Mouse (Mus musculus): Measurements from ENCODE around the gene Ssb. TPM values are rescaled to one million over a fixed set of nuclear protein-coding genes. Genes with fewer than 3 reads are reported as not detected.

Gene Ssb
- 355 and 373 TPM in 2 replicates for polyA plus RNA-seq (2016; fragmentation: Nextera tagmentation; extraction: Ambion mirVana)

DNA sequence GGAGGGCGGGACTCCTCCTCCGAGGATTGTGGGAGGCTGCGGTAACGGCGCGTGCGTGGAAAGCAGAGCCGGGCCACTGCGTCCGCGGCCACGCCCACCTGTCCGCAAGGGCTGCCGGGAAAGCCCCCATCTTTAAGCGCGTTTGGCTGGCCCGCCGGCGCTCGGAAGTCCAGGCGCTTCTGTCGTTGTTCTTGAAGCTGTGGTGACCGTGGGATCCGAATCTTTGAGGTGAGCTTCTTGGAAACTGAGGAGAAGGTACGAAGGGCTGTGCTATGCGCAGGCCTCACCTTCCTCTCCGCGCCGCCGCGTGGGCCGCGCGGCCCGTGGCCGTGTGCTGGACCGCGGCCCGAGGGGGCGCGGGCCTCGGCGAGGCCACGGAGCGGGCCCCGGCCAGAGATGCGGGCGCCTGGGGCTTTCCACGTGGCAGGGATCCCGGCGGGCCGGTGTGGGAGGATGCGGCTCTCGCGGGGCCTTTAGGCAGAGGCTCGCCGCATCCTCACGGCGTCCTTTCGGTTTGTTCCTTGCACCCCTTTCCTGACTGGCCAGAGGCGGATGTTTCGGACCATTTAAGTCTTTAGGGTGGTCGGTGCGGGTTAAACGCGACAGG lies at the start of gene Ssb:
Gene Ssb, plus strand, starts transcription at position 78 of the 607 bp plus-strand sequence.
- WGBS = under 1% methylated on average over 66 of the region's 66 CpGs
- peak; percentile 96 for ATAC-seq (ENCODE audit: low FRiP score, low read depth)
- Histone ChIP-seq H3K36me3 (no peaks in the 10 kb centered on the region), H3K4me1 (peaks cover 7% of the 10 kb centered on the region), H3K4me2 (replicated peaks) (peak within 1 kb of the TSS; percentile 90), H3K9me3 (no peaks in the 10 kb centered on the region), H3K27ac (peak within 1 kb of the TSS; percentile 77; the same call in 1 of the 2 replicates), H3K9ac (peak within 1 kb of the TSS; percentile 99), H3K27me3 (replicated peaks) (no peaks in the 10 kb centered on the region), H3K4me3 (peak within 1 kb of the TSS; percentile 96)

GRCm38 (mm10) chr2:69816575-69816974 lies 44.8 kb upstream of the Ssb start:
- ATAC-seq (ENCODE audit: low FRiP score, low read depth) = no peak
- Histone ChIP-seq H3K36me3 (no peaks in the 10 kb centered on the region), H3K4me3 (no peak overlapping the region), H3K9me3 (no peaks in the 10 kb centered on the region), H3K27ac (no peak overlapping the region), H3K9ac (no peak overlapping the region), H3K4me2 (replicated peaks) (no peak overlapping the region), H3K27me3 (replicated peaks) (no peaks in the 10 kb centered on the region), H3K4me1 (no peaks in the 10 kb centered on the region)
- 90% methylated on average over 5 of the region's 5 CpGs for WGBS

DNA sequence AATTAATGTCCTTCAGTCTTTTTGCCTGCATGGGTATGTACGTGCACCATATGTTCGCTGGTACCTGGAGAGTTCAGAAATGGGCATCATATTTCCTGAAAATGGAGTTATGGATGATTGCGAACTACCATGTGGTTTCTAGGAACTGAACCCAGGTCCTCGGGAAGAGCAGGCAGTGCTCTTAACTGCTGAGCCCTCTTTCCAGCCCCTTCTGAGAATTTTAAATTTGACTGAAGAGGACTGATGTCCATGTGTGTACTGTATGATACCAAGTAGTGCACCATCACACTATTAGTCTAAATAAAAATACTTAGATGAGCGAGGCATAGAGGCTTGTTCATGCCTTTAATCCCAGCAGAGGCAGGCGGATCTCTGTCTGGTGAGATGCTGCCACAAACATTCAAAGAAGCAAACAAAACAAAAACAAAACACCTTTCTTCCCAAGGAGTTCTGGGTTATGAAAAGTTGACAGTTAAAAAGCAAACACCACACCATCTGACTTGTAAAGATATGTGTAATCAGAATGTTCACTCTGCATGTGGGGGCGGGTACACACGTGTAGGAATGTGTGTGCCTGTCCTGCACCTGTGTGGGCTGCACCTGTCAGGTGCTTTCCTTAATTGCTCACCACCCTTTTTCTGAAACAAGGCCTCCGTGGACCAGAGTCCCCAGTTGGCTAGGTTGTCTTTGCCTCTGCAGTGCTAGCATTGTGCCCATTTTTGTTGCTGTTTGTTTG lies 42.8 kb upstream of the Ssb start:
- Histone ChIP-seq H3K9me3 (no peaks in the 10 kb centered on the region), H3K27me3 (replicated peaks) (no peaks in the 10 kb centered on the region), H3K27ac (no peak overlapping the region), H3K36me3 (no peaks in the 10 kb centered on the region), H3K4me3 (no peak overlapping the region), H3K4me2 (replicated peaks) (no peak overlapping the region), H3K9ac (no peak overlapping the region), H3K4me1 (no peaks in the 10 kb centered on the region)
- ATAC-seq (ENCODE audit: low FRiP score, low read depth) = no peak
- WGBS = 83% methylated on average over 9 of the region's 9 CpGs

DNA sequence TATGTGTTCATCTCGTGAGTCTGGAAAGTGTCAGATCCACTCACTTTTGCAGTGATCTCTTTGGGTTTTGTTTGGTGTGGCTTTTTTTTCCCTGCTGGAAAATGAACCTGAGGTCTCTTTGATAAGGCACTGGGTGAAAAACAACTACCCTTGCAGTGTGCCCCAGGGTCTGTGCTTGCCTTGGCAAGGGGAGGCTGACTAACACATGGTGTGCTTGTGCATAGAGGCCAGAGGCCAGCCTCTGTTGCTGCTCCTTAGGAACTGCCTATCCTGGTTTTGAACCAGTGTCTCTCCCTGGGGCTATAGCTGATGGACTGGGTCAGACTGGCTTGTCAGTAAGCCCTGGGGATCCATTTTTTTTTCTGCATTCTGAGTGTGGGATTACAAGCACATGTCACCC lies 41.2 kb upstream of the Ssb start:
- ATAC-seq (ENCODE audit: low FRiP score, low read depth) = no peak
- Histone ChIP-seq H3K27ac (no peak overlapping the region), H3K4me2 (replicated peaks) (no peak overlapping the region), H3K36me3 (no peaks in the 10 kb centered on the region), H3K9me3 (no peaks in the 10 kb centered on the region), H3K4me3 (no peak overlapping the region), H3K4me1 (peaks cover 12% of the 10 kb centered on the region; the same call in 1 of the 2 replicates), H3K9ac (no peak overlapping the region), H3K27me3 (replicated peaks) (no peaks in the 10 kb centered on the region)
- 77% methylated on average over 1 of the region's 1 CpGs for WGBS

DNA sequence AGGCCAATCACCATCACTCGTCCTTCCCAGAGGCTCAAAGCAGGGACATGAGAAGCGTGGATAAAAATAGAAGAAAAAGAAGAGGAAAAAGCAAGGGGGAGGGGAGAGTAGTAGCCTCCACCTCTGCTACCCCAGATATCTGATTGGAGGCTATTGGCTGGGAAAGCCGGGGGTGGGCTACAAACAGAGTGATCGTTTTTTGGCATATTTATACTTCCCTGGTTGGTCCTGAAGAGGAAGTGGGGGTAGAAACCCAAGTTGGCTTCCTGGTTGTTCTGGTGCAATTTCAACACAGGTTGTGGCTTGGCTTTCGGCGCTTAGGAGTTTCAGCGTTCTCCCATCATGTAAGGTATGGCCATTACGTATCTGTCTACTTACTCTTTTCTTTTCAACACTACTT lies 39.7 kb upstream of the Ssb start, which contains the start of gene Klhl23:
Gene Klhl23, plus strand, starts transcription at position 234 of the 400 bp plus-strand sequence.
- Histone ChIP-seq H3K4me3 (peak within 1 kb of the TSS; percentile 93), H3K4me2 (replicated peaks) (peak within 1 kb of the TSS; percentile 83), H3K27ac (peak within 1 kb of the TSS; percentile 79), H3K4me1 (peaks cover 12% of the 10 kb centered on the region; the same call in 1 of the 2 replicates), H3K27me3 (replicated peaks) (no peaks in the 10 kb centered on the region), H3K9me3 (no peaks in the 10 kb centered on the region), H3K9ac (peak within 1 kb of the TSS; percentile 91), H3K36me3 (no peaks in the 10 kb centered on the region)
- ATAC-seq (ENCODE audit: low FRiP score, low read depth) = no peak
- WGBS = 30% methylated on average over 8 of the region's 8 CpGs

DNA sequence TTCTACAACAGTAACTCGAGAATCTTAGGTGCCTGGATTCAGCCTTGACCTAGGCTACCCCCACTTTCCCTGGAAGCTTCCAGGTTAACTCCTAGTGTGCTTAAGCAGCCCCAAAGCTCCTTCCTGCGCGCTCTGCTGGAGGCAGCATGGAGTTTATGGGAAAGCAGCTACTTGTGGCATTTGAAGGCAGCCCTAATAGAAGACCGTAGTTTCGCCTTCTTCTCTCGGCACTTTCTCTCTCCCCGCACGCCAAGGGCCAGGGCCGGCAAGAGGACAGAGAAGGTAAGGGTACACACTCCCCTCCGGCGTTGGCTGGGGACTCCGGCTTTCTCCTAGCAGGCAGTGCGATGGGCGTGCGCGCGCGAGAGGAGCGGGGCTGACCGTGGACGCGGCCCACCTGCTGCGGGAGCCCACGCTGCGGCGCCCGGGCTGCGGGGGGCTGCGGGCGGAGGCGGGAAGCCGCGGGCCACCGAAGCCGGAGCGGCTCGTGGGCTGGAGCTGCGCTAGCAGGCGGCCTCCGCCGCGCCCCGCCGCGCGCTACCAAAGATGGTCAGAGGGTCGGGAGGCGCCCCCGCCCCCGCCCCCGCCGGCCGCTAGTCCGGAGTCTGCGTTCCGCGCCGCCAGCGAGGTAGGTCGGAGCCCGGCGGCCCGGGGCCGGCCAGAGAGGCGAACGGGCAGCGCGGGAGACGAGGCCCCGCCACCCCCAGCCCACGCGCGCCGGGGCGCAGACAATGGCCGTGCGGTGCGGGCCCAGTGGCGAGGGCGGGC lies 38.8 kb upstream of the Ssb start:
- H3K27ac ChIP-seq = peak overlapping the region; percentile 79
- peak overlapping the region; percentile 91 for H3K9ac ChIP-seq
- no peaks in the 10 kb centered on the region for H3K36me3 ChIP-seq
- WGBS = under 1% methylated on average over 79 of the region's 80 CpGs
- H3K9me3 ChIP-seq = no peaks in the 10 kb centered on the region
- H3K4me1 ChIP-seq = peaks cover 12% of the 10 kb centered on the region; the same call in 1 of the 2 replicates
- H3K27me3 ChIP-seq (replicated peaks) = no peaks in the 10 kb centered on the region
- H3K4me2 ChIP-seq (replicated peaks) = peak overlapping the region; percentile 83
- peak overlapping the region; percentile 93 for H3K4me3 ChIP-seq
- peak; percentile 81 for ATAC-seq (ENCODE audit: low FRiP score, low read depth)

GRCm38 (mm10) chr2:69823129-69823677 lies 38.2 kb upstream of the Ssb start:
- no peaks in the 10 kb centered on the region for H3K9me3 ChIP-seq
- H3K9ac ChIP-seq = peak overlapping the region; percentile 91
- peak overlapping the region; percentile 79 for H3K27ac ChIP-seq
- peaks cover 12% of the 10 kb centered on the region; the same call in 1 of the 2 replicates for H3K4me1 ChIP-seq
- peak overlapping the region; percentile 93 for H3K4me3 ChIP-seq
- 3% methylated on average over 45 of the region's 45 CpGs for WGBS
- H3K4me2 ChIP-seq (replicated peaks) = peak overlapping the region; percentile 83
- no peaks in the 10 kb centered on the region for H3K27me3 ChIP-seq (replicated peaks)
- H3K36me3 ChIP-seq = no peaks in the 10 kb centered on the region
- ATAC-seq (ENCODE audit: low FRiP score, low read depth) = peak; percentile 81

DNA sequence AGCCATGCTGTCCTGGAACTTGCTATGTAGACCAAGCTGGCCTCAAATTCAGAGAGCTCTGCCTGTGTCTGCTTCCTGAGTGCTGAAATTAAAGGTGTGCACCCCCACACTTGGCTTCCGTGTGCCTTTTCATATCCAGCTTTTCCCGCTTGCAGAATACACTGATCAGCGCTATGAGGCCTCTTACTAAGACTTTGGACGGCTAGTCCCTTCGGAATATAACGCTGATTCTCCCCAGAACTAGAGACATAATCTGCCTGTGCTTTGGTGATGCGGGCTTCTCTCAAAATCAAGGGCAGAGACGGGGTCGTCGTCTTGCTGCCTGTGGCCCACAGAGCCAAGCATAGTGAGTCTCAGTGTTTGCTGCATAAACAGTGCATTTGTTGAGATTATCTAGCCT lies 35.5 kb upstream of the Ssb start:
- peaks cover 6% of the 10 kb centered on the region for H3K36me3 ChIP-seq
- H3K9ac ChIP-seq = no peak overlapping the region
- no peak overlapping the region for H3K4me2 ChIP-seq (replicated peaks)
- H3K4me3 ChIP-seq = no peak overlapping the region
- H3K27me3 ChIP-seq (replicated peaks) = no peaks in the 10 kb centered on the region
- no peak overlapping the region for H3K27ac ChIP-seq
- H3K4me1 ChIP-seq = peaks cover 12% of the 10 kb centered on the region; the same call in 1 of the 2 replicates
- WGBS = 87% methylated on average over 10 of the region's 10 CpGs
- no peaks in the 10 kb centered on the region for H3K9me3 ChIP-seq
- no peak for ATAC-seq (ENCODE audit: low FRiP score, low read depth)

GRCm38 (mm10) chr2:69826380-69826779 lies 35.0 kb upstream of the Ssb start:
- 65% methylated on average over 2 of the region's 2 CpGs for WGBS
- H3K4me2 ChIP-seq (replicated peaks) = no peak overlapping the region
- peaks cover 6% of the 10 kb centered on the region for H3K36me3 ChIP-seq
- no peak for ATAC-seq (ENCODE audit: low FRiP score, low read depth)
- no peak overlapping the region for H3K4me3 ChIP-seq
- peaks cover 12% of the 10 kb centered on the region; the same call in 1 of the 2 replicates for H3K4me1 ChIP-seq
- no peak overlapping the region for H3K27ac ChIP-seq
- H3K9me3 ChIP-seq = no peaks in the 10 kb centered on the region
- H3K9ac ChIP-seq = no peak overlapping the region
- no peaks in the 10 kb centered on the region for H3K27me3 ChIP-seq (replicated peaks)

DNA sequence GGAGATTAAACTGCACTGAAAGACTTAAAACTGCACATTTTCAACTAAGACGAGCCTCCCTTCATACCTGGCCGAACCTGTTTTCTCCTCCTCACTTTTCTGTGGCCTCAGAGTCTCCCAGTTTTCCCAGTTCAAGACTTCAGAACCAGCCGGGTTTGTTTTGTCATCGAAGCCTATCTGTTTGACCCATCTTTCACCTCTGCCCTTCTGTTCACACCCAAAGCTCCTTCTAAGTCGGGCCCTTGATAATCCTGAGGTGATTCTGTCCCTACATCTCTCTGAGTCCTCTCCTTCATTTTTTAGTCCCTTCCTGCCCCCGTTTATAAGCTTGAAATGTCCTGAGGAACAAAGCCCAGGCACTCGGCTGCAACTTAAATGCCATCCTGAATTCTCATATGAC lies 33.3 kb upstream of the Ssb start:
- Histone ChIP-seq H3K27me3 (replicated peaks) (no peaks in the 10 kb centered on the region), H3K27ac (no peak overlapping the region), H3K9ac (no peak overlapping the region), H3K4me1 (peaks cover 12% of the 10 kb centered on the region; the same call in 1 of the 2 replicates), H3K36me3 (peaks cover 11% of the 10 kb centered on the region), H3K9me3 (no peaks in the 10 kb centered on the region), H3K4me2 (replicated peaks) (no peak overlapping the region), H3K4me3 (no peak overlapping the region)
- WGBS = 54% methylated on average over 7 of the region's 7 CpGs
- ATAC-seq (ENCODE audit: low FRiP score, low read depth) = no peak

DNA sequence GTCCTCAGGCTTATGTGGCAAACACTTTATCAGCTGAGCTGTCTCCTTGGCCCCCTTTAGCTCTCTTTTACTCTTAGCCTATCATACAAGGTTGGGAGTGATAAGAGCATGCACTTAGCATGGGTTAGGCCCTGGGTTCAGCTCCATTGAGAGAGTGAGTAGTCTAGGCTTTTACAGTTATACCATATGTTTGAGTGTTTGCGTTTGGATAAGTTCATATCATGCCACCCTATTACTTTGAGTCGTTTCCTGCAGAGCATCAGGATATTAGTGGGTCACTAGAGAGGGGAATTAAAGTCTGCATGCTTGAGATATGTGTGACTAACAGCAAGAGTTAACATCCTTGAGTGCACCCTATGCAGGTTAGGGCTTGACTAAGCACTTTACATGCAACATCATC lies 31.7 kb upstream of the Ssb start:
- Histone ChIP-seq H3K4me2 (replicated peaks) (no peak overlapping the region), H3K4me3 (no peak overlapping the region), H3K27ac (no peak overlapping the region), H3K27me3 (replicated peaks) (no peaks in the 10 kb centered on the region), H3K4me1 (peaks cover 1% of the 10 kb centered on the region; the same call in 1 of the 2 replicates), H3K36me3 (peaks cover 25% of the 10 kb centered on the region), H3K9me3 (no peaks in the 10 kb centered on the region), H3K9ac (no peak overlapping the region)
- no peak for ATAC-seq (ENCODE audit: low FRiP score, low read depth)
- WGBS = 93% methylated on average over 2 of the region's 2 CpGs

- H3K27ac ChIP-seq = no peak overlapping the region
- no peaks in the 10 kb centered on the region for H3K9me3 ChIP-seq
- H3K9ac ChIP-seq = no peak overlapping the region
- no peak overlapping the region for H3K4me2 ChIP-seq (replicated peaks)
- 87% methylated on average over 8 of the region's 8 CpGs for WGBS
- peaks cover 25% of the 10 kb centered on the region for H3K36me3 ChIP-seq
- no peaks in the 10 kb centered on the region for H3K27me3 ChIP-seq (replicated peaks)
- H3K4me1 ChIP-seq = no peaks in the 10 kb centered on the region; the same call in 1 of the 2 replicates
- ATAC-seq (ENCODE audit: low FRiP score, low read depth) = no peak
- H3K4me3 ChIP-seq = no peak overlapping the region
Measured at GRCm38 (mm10) chr2:69830116-69830515, 31.2 kb upstream of the Ssb start.
